Mouse (Mus musculus) neural tube, embryonic 14.5 days (tissue): ENCODE measurements at regions not wholly inside any gene's neighbourhood (a gene's known extent, or its start where the extent isn't known, plus 50 kb on each side); places are given as distances from the start of the nearest gene placed in this dataset.
A peak's percentile ranks its signal among the peaks of the same experiment; 100 is the strongest.

ENCODE experiments used
- ATAC-seq: fragments of 200-750 bp; cut with Nextera tagmentation; 2 replicates; pipeline ENCODE4 v1.8.0; 2017; ENCODE audit warnings: low read depth, mild to moderate bottlenecking, moderate TSS enrichment, moderate library complexity
- H3K27ac ChIP-seq: fragments of 300-500 bp; sonication (generic); 2 replicates; pipeline ENCODE4 v1.5.1; 2014; ENCODE audit warnings: low read depth, mild to moderate bottlenecking, control low read depth, low read length, moderate library complexity, mixed read lengths
- H3K27me3 ChIP-seq: fragments of 300-500 bp; sonication (generic); 2 replicates; pipeline ENCODE4 v1.6.1; 2014; ENCODE audit warnings: low read length; ENCODE audit not compliant: control insufficient read depth, insufficient read depth
- H3K36me3 ChIP-seq: fragments of 300-500 bp; sonication (generic); 2 replicates; pipeline ENCODE4 v1.6.1; 2014; ENCODE audit warnings: low read length, mixed read lengths; ENCODE audit not compliant: control insufficient read depth, insufficient read depth
- H3K4me1 ChIP-seq: fragments of 300-500 bp; sonication (generic); 2 replicates; pipeline ENCODE4 v1.6.1; 2014; ENCODE audit warnings: low read length; ENCODE audit not compliant: control insufficient read depth, insufficient read depth
- H3K4me2 ChIP-seq: fragments of 300-500 bp; sonication (generic); 2 replicates; pipeline ENCODE4 v1.6.1; 2014; ENCODE audit warnings: mild to moderate bottlenecking, low read depth, low read length, control low read depth
- H3K4me3 ChIP-seq: fragments of 300-500 bp; sonication (generic); 2 replicates; pipeline ENCODE4 v1.5.1; 2014; ENCODE audit warnings: low read depth, low read length, control low read depth, mixed read lengths
- H3K9ac ChIP-seq: fragments of 300-500 bp; sonication (generic); replicated peaks from 2 replicates; pipeline ENCODE4 v1.6.1; 2014; ENCODE audit warnings: low read depth, mild to moderate bottlenecking, control low read depth, low read length, mixed read lengths
- H3K9me3 ChIP-seq: fragments of 300-500 bp; sonication (generic); 2 replicates; pipeline ENCODE4 v1.6.1; 2016; ENCODE audit warnings: low read length; ENCODE audit not compliant: control insufficient read depth
- WGBS: fragments of 180-500 bp; shearing (Covaris S2); extraction: QIAGEN DNeasy Blood & Tissue Kit; methylation state at CpG from one replicate; pipeline ENCODE4 v1.1.7; 2014; 5-methylcytosine and 5-hydroxymethylcytosine counted together

DNA sequence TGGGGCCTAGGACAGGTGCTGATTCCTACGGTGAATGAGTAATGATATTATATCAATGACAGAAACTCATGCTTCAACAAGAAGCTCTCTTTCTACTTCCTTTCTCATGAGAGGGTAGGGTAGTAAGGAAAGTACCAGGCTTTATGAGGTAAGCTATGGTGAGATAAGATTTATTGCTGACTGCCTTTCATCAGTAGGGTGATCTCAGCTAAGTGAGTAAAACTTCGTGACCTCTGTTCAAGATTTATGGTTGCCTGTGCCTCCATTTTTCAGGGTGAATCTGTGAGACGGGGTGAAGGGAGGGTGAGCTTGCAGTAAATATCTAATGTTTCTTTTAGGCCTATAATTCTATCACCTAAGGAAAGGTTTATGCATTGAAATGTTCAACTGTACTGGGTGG, 259.0 kb upstream of the Dcn start:
- H3K9me3 ChIP-seq = no peaks in the 10 kb centered on the region
- ATAC-seq = no peak
- H3K36me3 ChIP-seq = no peaks in the 10 kb centered on the region
- H3K27me3 ChIP-seq = no peaks in the 10 kb centered on the region
- no peak overlapping the region for H3K4me2 ChIP-seq
- no peak overlapping the region for H3K4me3 ChIP-seq
- no peak overlapping the region for H3K9ac ChIP-seq
- WGBS = 45% methylated on average over 3 of the region's 3 CpGs
- H3K4me1 ChIP-seq = no peaks in the 10 kb centered on the region
- no peak overlapping the region for H3K27ac ChIP-seq

DNA sequence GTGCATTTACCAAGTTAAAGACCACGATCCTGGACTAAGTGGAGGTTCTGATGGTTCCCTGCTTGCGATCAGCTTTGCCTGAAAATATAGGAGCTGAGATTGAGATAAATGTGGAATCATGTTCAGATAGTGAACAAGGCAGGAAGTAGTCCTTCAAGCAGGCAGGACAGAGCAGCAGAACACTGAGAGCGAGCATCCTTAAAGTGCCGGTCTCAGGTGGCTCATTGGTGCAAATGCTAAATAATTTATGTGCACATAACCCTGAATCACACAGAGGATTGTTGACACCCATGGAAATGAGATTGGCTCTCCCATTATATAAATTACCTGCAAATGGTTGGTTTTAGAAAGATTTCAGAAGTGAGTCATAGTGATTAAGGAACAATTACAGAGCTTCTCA, 243.8 kb upstream of the Dcn start:
- H3K27ac ChIP-seq = no peak overlapping the region
- ATAC-seq = peak; percentile 89
- 40% methylated on average over 4 of the region's 4 CpGs for WGBS
- H3K36me3 ChIP-seq = no peaks in the 10 kb centered on the region
- H3K27me3 ChIP-seq = no peaks in the 10 kb centered on the region
- H3K4me3 ChIP-seq = no peak overlapping the region
- H3K9me3 ChIP-seq = no peaks in the 10 kb centered on the region
- H3K4me1 ChIP-seq = peaks cover 3% of the 10 kb centered on the region; the same call in 1 of the 2 replicates
- no peak overlapping the region for H3K4me2 ChIP-seq
- no peak overlapping the region for H3K9ac ChIP-seq

DNA sequence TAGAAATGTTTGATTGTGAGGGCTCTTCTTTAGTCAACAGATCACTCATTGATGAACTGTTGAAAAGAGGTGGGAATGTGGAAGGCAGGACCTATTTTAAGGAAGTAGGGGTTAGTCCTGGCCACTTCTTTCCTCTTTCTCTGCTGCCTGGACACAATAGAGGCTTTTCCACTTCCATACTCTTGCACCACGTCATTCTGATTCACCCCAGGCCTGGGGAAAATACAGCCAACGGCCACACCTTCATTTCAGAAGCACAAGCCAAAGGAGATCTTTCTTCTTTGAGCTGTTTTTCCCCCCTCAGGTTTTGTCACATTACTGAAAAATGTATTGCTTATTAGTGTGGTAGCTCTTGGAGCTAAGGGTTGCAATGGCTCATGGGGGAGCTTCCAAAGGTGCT, 237.9 kb upstream of the Dcn start:
- H3K27ac ChIP-seq = no peak overlapping the region
- no peaks in the 10 kb centered on the region for H3K27me3 ChIP-seq
- H3K4me3 ChIP-seq = no peak overlapping the region
- H3K4me1 ChIP-seq = no peaks in the 10 kb centered on the region
- H3K9ac ChIP-seq = no peak overlapping the region
- H3K4me2 ChIP-seq = no peak overlapping the region
- 74% methylated on average over 2 of the region's 2 CpGs for WGBS
- no peaks in the 10 kb centered on the region for H3K36me3 ChIP-seq
- H3K9me3 ChIP-seq = no peaks in the 10 kb centered on the region
- ATAC-seq = no peak

DNA sequence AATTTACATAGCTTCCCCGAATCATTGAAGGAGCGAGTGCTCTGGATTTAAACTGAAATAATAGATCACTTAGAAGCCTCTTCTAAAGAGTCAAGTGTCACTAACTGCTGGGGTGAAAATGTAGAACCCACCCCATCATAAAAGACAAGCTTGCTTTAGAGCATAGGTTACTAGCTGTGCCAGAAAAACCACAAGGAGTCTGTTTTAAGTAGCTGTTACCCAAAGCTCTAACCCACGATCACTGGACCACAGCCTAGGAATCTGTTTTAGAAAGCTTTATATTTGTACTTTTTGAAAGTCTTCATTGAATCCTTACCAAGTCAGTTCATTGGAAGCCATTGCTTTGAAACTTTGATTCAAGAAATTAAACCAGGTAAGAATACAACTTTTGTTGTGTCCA, 233.7 kb upstream of the Dcn start:
- H3K36me3 ChIP-seq = no peaks in the 10 kb centered on the region
- 72% methylated on average over 3 of the region's 3 CpGs for WGBS
- H3K9me3 ChIP-seq = no peaks in the 10 kb centered on the region
- H3K27me3 ChIP-seq = no peaks in the 10 kb centered on the region
- H3K4me3 ChIP-seq = no peak overlapping the region
- H3K27ac ChIP-seq = no peak overlapping the region
- ATAC-seq = no peak
- H3K9ac ChIP-seq = no peak overlapping the region
- no peak overlapping the region for H3K4me2 ChIP-seq
- no peaks in the 10 kb centered on the region for H3K4me1 ChIP-seq

DNA sequence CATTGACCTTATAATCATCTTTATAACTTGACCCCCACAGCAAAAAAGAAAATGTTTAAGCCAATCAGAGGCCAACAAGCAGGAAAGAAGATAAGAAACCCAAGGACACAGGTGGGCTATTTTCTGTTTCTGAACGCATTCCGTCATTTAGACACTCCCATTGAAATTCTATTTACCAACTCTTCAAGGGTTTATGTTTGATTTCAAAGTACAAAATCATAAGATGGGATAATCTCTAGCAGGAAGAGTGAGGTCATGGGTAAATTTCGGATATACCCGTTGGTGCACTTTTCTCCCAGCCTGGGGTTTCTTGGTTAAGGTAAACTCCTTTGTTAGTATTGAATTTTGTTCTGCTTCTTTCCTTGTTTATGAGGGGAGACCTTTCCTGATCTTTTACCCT, 230.9 kb upstream of the Dcn start:
- ATAC-seq = no peak
- Histone ChIP-seq H3K9me3 (no peaks in the 10 kb centered on the region), H3K27ac (no peak overlapping the region), H3K9ac (no peak overlapping the region), H3K4me2 (no peak overlapping the region), H3K4me3 (no peak overlapping the region), H3K27me3 (no peaks in the 10 kb centered on the region), H3K36me3 (no peaks in the 10 kb centered on the region), H3K4me1 (no peaks in the 10 kb centered on the region)
- 92% methylated on average over 4 of the region's 4 CpGs for whole genome bisulfite sequencing

DNA sequence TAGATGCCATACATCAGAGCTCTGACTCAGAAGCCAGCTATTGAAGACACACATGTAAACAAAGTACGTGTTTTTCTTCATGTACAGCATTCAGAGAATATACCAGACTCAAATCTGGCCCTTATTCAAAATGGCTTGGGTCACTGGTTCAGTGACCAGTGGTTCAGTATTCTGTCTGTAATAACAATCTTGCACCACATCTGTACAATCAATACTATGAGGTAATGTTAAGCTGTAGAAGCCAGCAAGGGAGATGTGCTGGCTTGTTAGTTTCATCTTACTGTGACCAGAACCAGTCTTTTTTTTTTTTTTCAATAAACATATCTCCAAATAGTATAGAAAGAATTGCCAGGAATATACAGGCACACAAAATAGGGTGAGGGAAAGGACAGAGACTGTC, 229.6 kb upstream of the Dcn start:
- no peaks in the 10 kb centered on the region for H3K4me1 ChIP-seq
- no peak for ATAC-seq
- H3K36me3 ChIP-seq = no peaks in the 10 kb centered on the region
- H3K27me3 ChIP-seq = no peaks in the 10 kb centered on the region
- whole genome bisulfite sequencing = 87% methylated on average over 1 of the region's 1 CpGs
- H3K9me3 ChIP-seq = no peaks in the 10 kb centered on the region
- no peak overlapping the region for H3K4me3 ChIP-seq
- H3K9ac ChIP-seq = no peak overlapping the region
- no peak overlapping the region for H3K27ac ChIP-seq
- H3K4me2 ChIP-seq = no peak overlapping the region

DNA sequence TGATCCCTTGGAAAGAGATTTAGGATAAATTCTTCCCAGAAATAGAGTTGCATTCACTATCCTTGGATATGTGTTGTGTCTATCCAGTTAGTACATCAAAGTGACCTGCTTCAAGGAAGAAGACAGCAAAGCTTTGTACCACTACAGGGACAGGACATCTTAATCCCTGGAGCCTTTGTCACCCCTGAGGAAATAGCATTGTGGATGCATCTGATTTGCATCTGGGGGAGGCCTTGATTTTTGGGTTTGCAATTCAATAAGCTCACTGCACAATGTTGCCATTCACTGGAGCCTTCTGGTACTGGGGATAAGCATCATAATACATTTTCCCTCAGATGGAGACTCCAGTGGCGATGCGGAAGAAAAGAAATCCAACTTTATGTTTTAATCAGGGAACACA, 229.2 kb upstream of the Dcn start:
- Histone ChIP-seq H3K4me3 (no peak overlapping the region), H3K9me3 (no peaks in the 10 kb centered on the region), H3K27me3 (no peaks in the 10 kb centered on the region), H3K4me2 (no peak overlapping the region), H3K27ac (no peak overlapping the region), H3K36me3 (no peaks in the 10 kb centered on the region), H3K9ac (no peak overlapping the region), H3K4me1 (no peaks in the 10 kb centered on the region)
- WGBS = 65% methylated on average over 2 of the region's 2 CpGs
- ATAC-seq = no peak

DNA sequence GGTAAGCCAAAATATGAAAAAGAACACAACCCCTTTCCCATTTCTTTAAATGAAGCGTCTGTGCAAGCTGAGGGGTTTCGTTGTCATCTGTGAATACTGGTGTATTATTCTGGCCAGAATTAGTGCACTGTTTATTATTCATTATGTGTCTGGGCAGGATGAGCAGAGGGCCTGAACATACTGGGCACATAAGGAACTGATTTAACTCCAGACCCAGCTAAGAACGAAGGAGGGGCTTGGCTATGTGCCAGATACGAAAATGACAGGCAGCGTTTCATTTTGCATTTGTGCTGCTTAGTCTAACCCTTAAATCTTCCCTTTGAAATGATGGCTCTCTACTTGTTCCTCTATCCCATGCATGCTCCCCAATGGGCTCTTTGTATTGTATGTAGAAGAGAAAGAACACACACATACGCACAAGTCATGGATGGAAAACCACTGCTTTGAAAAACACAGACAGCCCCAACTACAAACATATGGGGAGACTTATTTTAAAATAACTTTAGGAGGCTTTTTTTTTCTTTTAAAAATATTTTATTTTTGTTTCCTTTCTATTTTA, 213.4 kb upstream of the Dcn start:
- Histone ChIP-seq H3K4me2 (no peak overlapping the region), H3K27me3 (no peaks in the 10 kb centered on the region), H3K36me3 (no peaks in the 10 kb centered on the region), H3K9ac (no peak overlapping the region), H3K4me1 (no peaks in the 10 kb centered on the region), H3K4me3 (no peak overlapping the region), H3K9me3 (no peaks in the 10 kb centered on the region), H3K27ac (no peak overlapping the region)
- WGBS = 45% methylated on average over 6 of the region's 6 CpGs
- ATAC-seq = no peak; the same call in 1 of the 2 replicates

DNA sequence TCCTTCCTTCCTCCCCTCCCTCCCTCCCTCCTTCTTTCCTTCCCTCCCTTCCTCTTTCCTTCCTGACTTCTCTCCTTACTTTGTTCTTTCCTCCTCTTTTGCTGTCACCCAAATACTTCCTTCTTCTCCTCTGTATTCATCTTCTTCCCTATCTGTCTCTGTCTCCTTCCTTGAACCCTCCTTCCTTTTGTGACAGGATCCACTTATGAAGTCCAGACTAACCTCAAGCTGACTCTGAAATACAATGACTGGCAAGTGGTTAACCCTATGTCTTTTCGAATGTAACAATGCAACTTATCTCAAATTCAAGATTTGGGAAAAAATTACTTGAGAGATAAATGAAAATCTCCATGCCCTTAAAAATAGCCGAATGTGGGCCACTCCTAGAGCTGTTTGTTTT, 197.0 kb upstream of the Dcn start:
- H3K4me3 ChIP-seq = no peak overlapping the region
- no peaks in the 10 kb centered on the region for H3K36me3 ChIP-seq
- WGBS = 86% methylated on average over 2 of the region's 2 CpGs
- no peak for ATAC-seq
- no peaks in the 10 kb centered on the region for H3K27me3 ChIP-seq
- no peaks in the 10 kb centered on the region for H3K4me1 ChIP-seq
- no peak overlapping the region for H3K27ac ChIP-seq
- no peak overlapping the region for H3K9ac ChIP-seq
- no peak overlapping the region for H3K4me2 ChIP-seq
- H3K9me3 ChIP-seq = no peaks in the 10 kb centered on the region
